Mouse (Mus musculus) cerebellum, adult (tissue): ENCODE measurements around the gene Slc24a2.

Experiments used
- ATAC-seq: cut with Nextera tagmentation; 2 replicates; pipeline ENCODE4 v1.9.2; 2017; ENCODE audit warnings: mild to moderate bottlenecking, moderate library complexity, mixed read lengths; ENCODE audit not compliant: insufficient number of reproducible peaks, low FRiP score, low TSS enrichment

The Slc24a2 gene

DNA sequence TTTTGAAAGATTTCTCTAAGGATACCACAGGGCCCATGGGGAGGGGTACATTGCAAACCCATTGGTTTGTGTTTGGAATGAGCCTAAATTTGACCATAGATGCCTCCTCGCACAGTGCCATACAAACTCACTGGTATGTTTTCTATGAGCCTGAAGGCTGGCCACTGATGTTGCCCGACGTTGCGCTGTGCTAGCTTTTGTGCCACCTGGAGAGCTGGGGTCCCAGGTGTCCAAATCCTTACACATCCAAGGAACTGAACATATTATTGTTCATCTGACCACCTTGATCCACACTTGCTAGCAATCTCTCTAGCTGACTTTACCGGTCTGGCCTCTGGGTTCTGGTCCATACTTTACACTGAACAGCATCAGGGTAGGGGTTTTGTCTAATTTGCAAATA is 177.4 kb downstream of the Slc24a2 start:
- no peak for ATAC-seq

DNA sequence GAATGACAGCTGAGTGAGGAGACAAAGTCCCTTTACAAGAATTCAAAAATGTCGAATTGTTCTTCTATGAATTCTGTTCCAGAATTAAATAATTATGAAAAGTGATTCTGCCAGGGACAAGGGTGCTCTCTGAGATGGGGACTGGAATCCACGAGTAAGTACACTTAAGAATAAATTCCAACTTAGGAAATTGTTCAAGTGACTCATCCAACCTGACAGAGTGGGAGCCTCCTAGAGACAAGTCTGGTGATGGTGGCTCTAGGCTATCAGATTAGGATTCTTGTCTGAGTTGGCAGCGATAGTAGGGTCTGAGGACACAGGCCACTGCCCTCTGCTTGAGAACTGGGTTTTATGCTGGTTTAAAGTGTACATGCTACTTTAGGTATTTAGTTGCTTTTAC is 181.2 kb downstream of the Slc24a2 start:
- no peak for ATAC-seq

DNA sequence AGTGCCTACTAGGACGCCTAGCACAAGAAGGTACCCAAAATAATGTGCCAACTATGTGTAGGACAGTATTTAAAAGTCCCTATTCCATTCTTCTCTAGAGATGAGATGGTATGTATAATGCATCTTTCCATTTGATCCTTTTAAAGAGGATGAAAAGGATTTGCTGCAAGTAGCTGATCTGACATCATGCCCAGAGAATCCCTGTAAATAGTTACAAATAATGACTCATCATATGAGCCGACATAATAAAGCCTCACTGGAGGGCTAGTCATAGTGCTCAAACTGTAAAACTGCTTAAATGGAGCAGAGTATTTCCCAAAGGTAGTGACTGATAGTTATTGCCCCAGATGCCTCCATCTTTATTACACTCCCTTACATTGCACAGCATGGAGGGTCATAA is 183.1 kb downstream of the Slc24a2 start:
- no peak for ATAC-seq

DNA sequence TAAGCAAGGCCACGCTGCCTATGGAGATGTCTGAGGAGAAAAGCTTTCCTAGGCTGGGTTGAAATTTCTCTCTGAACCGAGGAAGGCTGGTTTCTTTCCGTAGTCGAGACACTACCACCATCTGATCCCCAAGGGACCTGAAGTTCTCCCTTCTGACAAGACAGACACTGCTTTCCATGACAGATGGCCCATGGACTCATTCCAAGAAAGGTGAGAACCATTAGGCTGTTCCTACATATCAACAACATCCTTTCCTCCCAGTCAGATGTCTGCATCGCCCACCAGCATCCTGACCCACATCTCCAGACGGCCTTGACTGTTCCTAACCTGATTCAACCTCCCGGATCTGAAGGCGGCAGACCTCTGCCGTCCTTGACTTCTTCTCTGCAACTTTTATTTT is 187.0 kb downstream of the Slc24a2 start:
- no peak for ATAC-seq

DNA sequence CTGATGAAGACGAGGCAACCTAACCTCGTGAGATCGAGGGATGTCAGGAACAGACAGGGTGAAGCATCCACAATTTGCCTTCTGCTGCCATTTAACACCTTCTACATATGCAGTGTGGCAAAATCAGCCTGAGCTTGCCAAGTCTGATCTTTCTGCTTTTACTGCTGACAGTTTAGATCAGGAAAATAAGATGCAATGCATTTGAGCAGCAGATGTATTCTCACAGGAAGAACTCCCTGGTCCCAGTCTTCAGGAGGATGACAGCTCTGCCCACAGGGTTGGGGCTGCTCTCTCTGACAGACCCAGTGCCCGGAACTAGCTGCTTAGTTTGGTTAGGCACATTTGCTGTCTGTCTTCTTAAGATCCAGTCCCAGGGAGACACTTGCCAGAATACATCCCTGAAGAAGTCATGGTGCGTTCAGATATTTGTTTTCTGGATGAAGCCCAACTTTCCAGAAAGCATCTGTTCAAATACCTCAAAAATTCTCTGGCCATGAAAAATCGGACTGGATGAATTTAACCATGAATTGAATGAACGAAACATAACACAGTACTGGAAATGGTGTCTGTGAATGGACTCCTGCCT is 188.8 kb downstream of the Slc24a2 start:
- ATAC-seq: peak; percentile 4; the same call in 1 of the 2 replicates

DNA sequence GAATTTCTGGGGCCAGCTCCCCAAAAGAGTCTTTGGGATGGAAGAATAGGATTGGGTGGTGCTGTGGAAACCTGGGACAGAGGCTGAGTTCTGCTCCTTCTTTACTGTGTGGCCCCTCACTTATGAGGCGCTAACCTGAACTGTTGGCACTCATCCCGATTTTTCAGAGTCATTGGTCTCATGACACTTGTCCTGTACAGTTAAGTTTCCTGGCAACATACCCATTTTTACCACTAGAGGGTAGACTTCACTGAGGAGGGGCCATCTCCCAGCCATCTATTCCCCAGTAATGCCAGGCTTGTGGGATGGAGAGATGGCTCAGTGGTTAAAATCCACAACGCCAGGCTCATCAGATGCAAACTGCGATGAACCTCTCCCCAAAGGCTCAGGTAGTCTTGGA is 192.7 kb downstream of the Slc24a2 start:
- ATAC-seq: no peak

DNA sequence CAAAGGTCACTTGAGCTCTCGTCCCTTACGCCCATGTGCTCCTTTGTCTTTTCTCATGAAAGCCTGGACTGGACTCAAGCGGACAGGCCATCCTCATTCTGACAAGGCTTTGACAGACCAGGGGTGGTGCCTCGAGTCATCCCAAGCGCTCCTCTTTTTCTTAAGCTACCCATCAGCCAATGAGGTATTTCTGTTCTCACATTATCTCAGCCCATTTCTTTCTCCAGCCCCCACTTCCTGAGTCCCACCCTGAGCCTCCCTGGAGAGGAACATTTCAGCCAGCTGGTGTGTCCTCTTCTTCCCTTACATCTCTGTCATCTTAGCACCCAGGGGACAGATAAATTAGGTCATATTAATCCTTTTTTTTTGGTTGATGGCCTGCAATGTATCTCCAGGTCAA is 193.8 kb downstream of the Slc24a2 start:
- ATAC-seq: no peak

DNA sequence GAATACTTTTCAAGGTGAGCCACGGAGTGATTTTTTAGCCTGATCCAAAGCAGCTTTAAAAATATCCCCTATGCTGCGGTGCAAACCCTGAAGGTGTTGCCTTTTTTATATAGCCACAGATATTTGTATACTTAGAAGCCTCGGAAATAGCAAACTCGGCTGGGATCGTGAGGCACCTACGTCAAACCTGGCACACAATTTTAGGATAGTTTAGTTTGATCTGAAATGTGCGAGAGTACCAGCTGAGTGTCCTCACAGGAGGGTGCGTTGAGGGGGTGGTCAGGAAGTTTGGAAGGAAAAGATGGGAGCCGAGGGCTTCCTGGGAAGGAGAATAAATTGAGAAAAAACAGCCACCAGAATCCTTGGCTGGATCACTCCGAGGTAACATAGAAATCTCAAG is 194.6 kb downstream of the Slc24a2 start:
- ATAC-seq: no peak

DNA sequence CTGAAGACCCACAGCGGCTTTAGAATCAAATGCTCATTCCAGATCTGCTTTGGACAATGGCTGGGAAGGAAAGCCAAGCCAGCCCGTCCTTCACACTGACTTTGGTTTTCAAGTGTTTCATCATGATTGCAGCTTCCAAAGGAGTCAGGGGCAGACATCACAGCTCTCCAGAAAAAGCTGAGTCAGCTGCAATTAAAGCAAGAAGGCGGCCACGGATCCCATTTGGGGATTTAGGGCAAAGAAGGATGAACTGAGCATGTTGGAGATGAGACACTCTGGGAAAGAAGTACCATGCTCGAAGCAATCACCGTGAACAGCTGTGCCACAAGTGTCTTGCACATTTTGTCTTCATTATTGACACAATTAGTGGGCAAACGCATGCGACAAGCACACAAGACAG is 197.6 kb downstream of the Slc24a2 start:
- ATAC-seq: no peak

DNA sequence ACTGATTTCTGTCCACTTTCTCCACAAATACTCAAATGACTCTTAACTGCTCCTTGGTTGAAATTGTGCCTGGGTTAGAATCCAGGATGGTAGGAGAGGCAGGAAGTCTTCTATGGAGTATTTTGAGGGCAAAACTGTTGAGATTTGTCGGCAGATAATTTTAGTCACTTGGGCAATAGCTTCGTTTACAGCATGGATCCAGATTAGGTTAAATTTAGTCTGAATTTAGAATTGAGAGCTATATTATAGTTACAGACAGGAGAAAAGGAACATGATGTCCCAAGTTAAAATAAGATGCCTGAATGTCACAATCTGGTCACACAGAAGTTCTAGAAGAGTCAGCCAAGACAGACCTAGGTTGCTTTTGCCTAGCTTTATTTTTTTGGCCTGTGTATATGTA is 199.2 kb downstream of the Slc24a2 start:
- no peak for ATAC-seq

DNA sequence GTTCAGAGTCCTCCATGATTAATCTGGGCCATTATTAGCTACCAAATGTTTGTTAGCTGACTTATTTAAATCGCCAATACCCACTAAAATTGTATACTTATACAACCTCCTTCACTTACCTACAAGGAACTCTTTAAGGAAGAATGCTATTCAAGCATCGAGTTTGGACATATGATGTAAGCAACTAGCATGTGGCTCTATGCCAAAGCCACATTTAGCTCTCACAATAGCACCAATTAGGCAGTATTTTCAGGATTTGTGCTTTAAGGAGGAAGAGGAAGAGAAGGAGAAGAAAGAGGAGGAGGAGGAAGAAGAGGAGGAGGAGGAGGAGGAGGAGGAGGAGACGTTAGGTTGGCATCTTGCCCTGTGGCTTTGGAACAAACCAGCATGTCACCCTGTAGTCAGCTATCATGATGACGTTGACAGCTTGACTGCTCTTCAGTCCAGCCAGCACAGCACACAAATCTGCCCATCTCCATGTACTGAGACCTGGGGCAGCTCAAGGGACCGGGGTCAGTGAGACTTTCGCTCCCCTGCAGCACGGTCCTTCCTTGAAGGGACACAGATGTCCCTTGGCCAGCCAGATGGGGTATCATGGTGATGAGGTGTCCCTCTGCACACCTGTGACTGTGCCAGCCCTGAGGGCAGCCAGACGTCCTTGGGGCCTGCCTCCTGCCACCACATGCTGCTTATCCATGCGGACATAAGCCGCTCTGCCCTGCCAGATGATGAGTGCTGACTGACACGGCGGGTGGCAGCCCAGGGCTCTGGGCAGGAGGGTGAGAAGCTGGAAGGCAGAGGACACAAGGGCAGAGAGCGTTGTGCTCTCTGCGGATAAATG is 203.7 kb downstream of the Slc24a2 start:
- peak; percentile 64 for ATAC-seq

DNA sequence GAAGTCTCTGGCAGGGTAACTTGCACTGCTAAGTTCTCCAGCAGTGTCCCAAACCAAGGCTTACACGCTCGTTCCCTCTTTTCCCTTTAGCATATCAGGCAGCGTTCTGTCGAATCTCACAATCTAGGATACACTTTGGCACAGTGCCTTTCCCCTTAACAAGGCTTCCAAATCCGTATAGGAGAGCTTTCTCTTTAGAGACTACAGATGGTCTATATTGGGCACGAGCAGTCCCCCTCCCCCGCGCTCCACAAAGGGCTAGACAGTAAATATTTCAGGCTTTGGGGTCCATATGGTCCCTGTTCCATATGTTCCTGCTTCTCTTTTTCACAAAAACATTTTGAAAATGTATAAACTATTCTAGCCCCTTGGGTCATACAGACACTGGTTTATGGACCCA is 205.7 kb downstream of the Slc24a2 start:
- no peak for ATAC-seq

DNA sequence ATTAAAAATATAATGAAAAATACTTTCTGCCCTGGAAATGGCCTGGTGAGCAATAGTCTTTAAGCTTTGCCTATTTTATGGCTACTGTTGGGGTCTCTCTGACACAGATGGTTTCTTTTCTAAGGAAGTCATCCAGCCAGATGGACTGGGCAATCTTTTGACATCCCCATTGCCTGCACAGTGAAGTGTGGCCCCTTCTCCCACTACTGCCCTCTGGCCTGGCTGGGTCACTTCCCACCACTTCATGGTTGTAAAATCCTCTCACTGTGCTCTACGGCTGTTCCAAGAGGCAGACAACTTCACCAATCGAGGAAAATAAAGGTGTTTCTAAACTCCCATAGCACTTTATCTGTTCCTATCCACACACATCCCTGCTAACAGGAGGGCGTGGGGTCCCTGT is 208.7 kb downstream of the Slc24a2 start:
- ATAC-seq: no peak

DNA sequence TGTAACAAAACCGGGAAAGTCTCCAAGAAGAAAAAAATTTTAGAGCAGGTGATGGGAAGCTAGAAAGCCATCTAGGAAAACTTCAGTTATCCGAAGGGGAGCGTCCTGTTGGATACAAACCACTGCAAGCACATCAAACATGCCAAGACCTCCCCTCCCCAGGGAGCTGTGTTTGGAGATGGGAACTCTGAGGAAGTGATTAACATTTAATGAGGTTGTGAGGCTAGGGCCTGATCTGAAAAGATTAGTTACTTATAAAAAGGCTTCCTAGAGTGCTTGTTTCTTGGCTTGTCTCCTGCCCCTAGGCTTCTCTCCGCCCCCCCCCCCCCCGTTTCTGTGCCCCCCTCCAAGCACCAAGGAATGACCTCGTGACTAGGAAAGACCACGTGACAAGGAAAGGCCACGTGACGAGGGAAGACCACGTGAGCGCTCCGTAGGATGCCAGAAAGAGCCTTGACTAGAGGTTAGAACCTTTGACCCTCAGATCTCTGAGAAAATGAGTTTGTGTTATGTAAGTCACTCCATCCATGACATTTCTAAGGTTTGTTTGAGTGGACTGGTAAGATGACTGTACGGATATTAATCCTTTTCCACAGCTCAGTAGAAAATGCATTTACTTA is 210.7 kb downstream of the Slc24a2 start:
- ATAC-seq: no peak

DNA sequence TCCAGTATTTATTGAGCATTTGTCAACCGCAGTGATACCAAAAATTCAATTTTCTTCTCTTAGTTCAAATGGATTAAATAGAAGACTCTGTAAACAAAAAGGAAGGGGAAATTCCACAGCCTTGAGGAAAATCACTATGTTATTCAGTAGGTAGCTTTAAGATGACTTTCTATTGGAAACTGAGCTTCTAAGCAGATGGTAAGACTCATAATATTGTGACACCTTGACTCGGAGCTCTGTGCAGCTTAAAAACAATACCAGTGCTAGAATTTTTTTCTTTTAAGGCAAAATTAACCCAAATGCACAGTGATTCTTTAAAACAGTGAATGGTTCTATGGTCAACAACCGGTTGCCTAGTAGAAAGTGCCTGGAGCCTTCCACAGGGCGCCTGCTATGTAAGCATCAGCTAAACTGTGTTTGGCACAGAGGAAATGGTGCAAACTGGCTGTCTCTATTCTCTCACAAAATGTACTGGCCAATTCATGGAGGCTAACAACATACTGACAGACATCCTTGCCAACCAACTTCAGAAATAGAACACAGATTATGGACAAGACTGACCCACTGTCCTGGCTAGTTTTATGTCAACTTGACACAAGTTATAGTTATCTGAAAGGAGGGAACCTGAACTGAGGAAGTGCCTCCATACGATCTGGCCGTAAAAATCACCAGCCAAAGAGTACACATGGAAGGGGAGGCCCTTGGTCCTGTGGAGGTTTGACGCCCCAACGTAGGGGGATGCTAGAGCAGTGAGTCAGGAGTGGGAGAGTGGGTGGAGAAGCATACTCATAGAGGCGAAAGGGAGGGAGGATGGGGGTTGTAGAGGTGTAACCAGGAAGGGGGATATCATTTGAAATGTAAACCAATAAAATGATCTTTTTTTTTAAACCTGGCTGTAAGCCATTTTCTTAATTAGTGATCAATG is 211.9 kb downstream of the Slc24a2 start:
- ATAC-seq: no peak

DNA sequence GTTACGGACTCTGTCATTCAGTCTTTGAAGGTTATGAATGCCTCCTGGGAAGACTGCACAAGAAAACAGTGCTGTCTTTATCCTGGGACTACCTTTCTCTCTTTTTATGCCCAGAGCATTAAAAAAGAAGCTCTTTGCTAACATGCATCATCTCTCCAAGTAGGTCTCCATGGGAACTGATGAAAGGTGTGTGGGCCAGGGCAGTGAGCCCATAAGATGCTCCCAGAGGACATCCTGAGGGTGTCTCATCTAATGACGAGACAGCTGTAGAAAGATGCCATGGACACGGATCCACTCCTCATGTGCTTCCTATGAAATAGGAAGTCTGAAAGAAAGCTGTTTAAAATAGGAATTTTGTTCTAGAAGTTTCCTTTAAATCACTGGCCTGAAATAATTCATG is 212.8 kb downstream of the Slc24a2 start:
- ATAC-seq: no peak

DNA sequence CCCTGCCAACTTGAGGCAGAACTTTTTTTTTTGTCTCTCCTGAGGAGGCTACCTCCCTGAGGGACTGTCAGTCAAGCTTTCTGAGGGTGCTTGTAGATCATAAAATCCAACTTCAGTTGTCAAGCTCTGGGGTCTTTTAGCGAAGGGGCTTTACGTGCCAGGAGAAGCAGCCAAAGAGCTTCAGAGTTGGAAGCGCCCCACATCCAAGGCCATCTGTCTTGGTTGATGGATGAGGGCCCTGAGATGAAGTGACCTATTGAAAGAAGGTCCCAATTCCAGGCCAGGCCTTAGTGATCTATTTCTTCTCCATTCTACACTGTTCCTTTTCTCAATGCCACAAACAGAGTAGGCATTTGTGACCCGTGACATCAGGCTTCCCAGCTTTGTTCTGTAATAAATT is 214.5 kb downstream of the Slc24a2 start:
- ATAC-seq: no peak

DNA sequence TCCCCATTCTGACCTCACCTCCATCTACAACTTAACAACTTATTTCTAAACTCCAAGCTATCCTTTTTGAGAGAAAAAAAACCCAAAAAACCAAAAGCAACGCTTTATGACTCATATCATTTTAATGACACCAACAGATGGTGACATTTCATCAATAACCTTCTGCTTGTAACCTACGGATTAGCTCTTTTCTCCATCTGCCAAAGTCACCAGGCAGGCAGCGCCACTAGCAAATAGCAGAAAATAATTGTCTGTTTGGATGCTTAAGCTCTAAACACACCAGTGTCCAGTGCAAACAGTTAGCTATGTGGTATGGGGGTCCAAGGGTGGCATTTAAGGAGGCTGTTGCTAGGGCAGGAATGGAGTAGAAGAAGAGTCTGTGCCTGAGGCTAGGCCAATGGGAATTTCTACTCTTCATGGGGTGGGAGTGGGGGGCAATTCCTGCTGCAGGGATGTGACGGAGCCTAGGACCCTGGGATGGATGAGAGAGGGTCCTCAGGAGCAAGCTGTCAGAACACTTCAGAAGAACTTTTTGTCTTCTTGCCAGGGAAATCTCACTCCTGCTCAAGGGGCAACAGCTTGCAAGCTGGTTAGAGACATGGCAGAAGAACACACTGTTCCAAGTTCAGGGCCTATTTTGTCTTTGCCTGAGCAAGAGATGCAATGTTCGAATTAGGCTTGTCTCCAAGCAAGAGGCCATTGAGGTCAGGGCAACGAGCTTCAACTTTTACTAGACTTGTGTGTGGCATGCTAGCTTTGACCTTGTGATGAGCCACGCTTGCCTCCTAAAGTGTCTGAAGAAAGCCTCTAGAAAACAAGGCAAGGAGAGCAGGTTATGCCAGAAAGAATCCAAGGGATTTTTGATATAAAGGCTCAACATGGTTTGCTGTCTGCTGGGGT is 216.3 kb downstream of the Slc24a2 start:
- ATAC-seq: no peak

DNA sequence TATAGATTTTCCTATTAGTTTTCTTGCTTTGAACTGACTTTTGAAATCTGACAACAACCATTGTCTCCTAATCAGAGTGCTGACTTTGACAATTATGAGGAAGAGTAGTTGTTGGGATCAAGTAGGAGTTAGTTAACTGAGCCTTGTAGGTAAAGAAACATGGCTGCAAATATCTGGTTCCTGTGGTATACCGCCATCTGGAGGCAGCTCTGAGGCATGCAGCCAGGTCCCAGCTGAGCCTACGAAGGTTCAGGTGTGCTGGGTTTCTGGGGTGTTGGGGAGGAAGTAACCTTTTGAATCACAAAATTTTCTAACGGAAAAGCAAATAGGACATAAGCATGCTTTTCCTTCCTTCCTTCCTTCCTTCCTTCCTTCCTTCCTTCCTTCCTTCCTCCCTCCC is 237.8 kb downstream of the Slc24a2 start:
- ATAC-seq: no peak

DNA sequence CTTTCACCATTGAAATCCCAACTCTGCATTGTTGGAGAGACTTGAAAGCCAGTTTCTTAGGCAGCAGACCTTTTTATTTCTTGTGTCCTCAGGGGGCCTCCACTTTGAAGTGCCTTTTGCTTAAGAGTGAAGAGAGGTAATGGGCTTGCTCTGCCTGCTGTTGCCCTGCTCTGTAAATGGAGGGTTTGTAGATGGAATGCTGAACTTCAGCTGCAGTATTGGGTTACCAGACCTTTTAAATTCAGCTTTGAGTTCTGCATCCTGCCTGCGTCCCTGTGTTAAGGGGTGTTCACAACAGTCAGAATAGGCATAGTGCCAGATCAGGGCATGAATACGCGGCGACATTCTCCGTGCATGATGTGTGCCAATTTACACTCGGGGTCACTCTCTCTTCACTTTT is 241.0 kb downstream of the Slc24a2 start:
- ATAC-seq: no peak
